Mouse (Mus musculus) olfactory bulb, adult 2 months (tissue): ENCODE measurements around the gene Dda1. TPM values are rescaled to one million over a fixed set of nuclear protein-coding genes. Genes with fewer than 3 reads are reported as not detected.
A peak's percentile ranks its signal among the peaks of the same experiment; 100 is the strongest.

Experiments used
- H3K27ac ChIP-seq: fragments of 200-500 bp; 2 replicates; pipeline ENCODE4 v1.5.1; 2012; ENCODE audit warnings: low read depth, low read length; ENCODE audit not compliant: insufficient read depth
- H3K4me1 ChIP-seq: fragments of 200-500 bp; 2 replicates; pipeline ENCODE4 v1.6.1; 2012; ENCODE audit warnings: low read length; ENCODE audit not compliant: control insufficient read depth, insufficient read depth
- H3K4me3 ChIP-seq: fragments of 200-500 bp; 2 replicates; pipeline ENCODE4 v1.5.1; 2012; ENCODE audit warnings: mild to moderate bottlenecking, low read depth, low read length, moderate library complexity; ENCODE audit not compliant: insufficient read depth
- CTCF ChIP-seq: fragments of 200-500 bp; IDR thresholded peaks from 2 replicates; pipeline ENCODE4 v1.5.1; 2012; ENCODE audit warnings: low read depth, mild to moderate bottlenecking, low read length, moderate library complexity; ENCODE audit not compliant: insufficient read depth
- POLR2A ChIP-seq: fragments of 200-500 bp; IDR thresholded peaks from 2 replicates; pipeline ENCODE4 v1.6.1; 2012; ENCODE audit warnings: mild to moderate bottlenecking, low read depth, low read length, moderate library complexity; ENCODE audit not compliant: insufficient read depth
- WGBS: fragments of 180-500 bp; shearing (Covaris S2); methylation state at CpG from one replicate; pipeline ENCODE4 v1.1.7; 2018; 5-methylcytosine and 5-hydroxymethylcytosine counted together
- polyA plus RNA-seq: library from polyadenylated mRNA; stranded (reverse); fragments of >200 nt; gene quantifications from 2 replicates; pipeline ENCODE4 v1.2.4, GENCODE M21; 2012; ENCODE audit warnings: low replicate concordance; ENCODE audit not compliant: missing spikeins, insufficient read depth, insufficient read length

Gene Dda1
- polyA plus RNA-seq, 1 experiment, result not detected

GRCm38 (mm10) chr8:71485142-71486135 lies 16.4 kb downstream of the Dda1 start, which contains the start of gene Ano8:
Gene Ano8 (minus strand): TSS chr8:71485963.
- WGBS, result 5% methylated on average over 56 of the region's 58 CpGs
- TF ChIP-seq CTCF (no peak), POLR2A (0 out of 2 replicates have a peak, but pooled peaks have one; percentile 17)

GRCm38 (mm10) chr8:71486136-71486529 lies 17.1 kb downstream of the Dda1 start:
- Histone ChIP-seq H3K4me1 (peaks cover 22% of the 10 kb centered on the region), H3K27ac (peak overlapping the region; percentile 20; the same call in 1 of the 2 replicates), H3K4me3 (peak overlapping the region; percentile 95)
- 5% methylated on average over 7 of the region's 7 CpGs for WGBS
- TF ChIP-seq POLR2A (no peak), CTCF (no peak)

More at GRCm38 (mm10) chr8:71485142-71486135, 16.4 kb downstream of the Dda1 start, which contains the start of gene Ano8:
- Histone ChIP-seq H3K4me3 (peak within 1 kb of the TSS; percentile 95), H3K4me1 (peaks cover 22% of the 10 kb centered on the region), H3K27ac (peak within 1 kb of the TSS; percentile 76)

DNA sequence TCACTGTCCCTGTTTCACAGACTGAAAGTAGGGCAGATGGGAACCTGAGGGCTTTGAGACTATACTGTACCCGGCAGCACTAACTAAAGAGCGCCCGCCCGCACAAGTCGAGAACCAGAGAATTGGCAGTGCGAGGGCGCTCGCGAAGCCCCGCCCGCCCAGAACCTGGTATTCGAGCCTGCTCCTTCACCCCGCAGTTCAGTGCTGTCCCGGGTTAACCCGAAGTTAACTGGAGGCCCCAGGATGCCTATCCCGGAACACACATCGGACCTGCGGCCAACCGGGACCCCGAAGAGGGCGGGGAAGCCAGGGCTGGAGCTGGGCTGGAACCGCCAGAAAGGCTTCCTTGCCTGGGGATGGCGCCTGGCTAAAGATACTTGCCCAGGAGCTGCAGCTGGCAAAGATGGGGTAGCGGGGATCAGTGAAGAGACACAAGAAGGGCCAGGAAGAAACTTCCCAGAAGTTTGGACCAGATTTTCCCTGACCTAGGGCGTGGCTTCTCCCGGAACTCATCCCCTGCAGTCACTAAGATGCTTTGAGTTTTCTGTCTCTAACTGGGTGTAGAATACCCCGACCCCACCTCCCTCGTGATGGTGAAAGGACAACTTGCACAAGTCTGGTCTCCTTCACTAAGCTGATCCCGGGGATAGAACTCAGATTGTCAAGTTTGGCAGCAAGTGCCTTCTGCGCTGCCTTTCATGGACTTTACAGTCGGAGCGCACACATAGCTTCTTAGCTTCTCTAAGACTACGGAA lies 18.9 kb downstream of the Dda1 start, which contains the start of gene Gtpbp3:
Gene Gtpbp3, plus strand, starts transcription at position 413 of the 755 bp plus-strand sequence.
- under 1% methylated on average over 33 of the region's 33 CpGs for WGBS
- TF ChIP-seq POLR2A, result no peak
- TF ChIP-seq CTCF, result no peak
- no peak within 1 kb of the TSS for H3K27ac ChIP-seq
- peak within 1 kb of the TSS; percentile 78 for H3K4me3 ChIP-seq
- peaks cover 22% of the 10 kb centered on the region for H3K4me1 ChIP-seq

DNA sequence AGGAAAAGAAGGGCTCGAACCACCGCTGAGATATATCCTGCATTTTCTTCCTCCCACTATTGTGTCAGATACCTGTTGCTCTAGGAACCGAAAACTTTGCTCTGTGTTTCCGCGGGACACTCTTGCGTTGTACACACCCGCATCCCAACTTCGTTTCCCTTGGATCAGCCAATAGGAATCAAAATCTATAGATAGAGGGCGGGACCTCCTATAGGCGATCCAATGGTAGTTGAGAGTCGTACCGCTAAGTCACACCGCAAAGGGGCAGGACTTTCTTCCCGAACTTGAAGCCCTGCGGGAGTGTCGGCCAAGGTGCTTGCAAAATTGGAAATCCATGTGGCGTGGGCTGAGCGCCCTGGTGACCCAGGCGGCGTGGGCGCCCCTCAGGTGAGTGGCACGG lies 19.5 kb downstream of the Dda1 start:
- H3K4me3 ChIP-seq, result peak overlapping the region; percentile 78
- H3K4me1 ChIP-seq, result peaks cover 22% of the 10 kb centered on the region
- TF ChIP-seq CTCF (no peak), POLR2A (no peak)
- WGBS, result 0% methylated on average over 22 of the region's 22 CpGs
- H3K27ac ChIP-seq, result no peak overlapping the region

- no peak for TF ChIP-seq POLR2A
- TF ChIP-seq CTCF, result peak; percentile 86
- 9% methylated on average over 16 of the region's 16 CpGs for WGBS
- Histone ChIP-seq H3K27ac (no peak overlapping the region), H3K4me1 (peaks cover 28% of the 10 kb centered on the region), H3K4me3 (0 out of 2 replicates have a peak overlapping the region, but pooled peaks have one; percentile 9)
These were observed 26.0 kb downstream of the Dda1 start for GRCm38 (mm10) chr8:71495039-71495438.

GRCm38 (mm10) chr8:71495811-71496210 lies 26.8 kb downstream of the Dda1 start:
- H3K4me1 ChIP-seq, result peaks cover 28% of the 10 kb centered on the region
- 66% methylated on average over 5 of the region's 5 CpGs for WGBS
- TF ChIP-seq POLR2A (no peak), CTCF (no peak)
- H3K4me3 ChIP-seq, result no peak overlapping the region
- no peak overlapping the region for H3K27ac ChIP-seq

DNA sequence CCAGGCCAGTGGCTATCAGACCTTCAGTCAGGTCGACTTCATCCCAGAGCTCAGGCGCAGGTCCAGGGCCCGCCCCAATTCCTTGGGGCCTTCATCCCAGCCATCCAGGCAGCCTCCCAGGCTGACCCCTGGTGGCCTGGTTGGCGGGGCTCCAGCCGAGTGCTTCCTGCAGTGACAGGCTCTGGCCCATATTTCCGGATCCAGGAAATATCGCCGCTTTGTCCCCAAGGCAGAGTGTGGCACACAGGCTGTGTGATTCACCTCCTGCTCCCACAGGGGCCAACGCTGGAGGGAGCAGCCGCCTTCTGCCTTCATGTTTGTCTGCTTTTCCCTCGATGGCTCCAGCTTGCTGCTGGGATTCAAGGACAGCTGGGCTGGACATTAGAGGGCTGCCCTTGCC lies 27.5 kb downstream of the Dda1 start:
- H3K4me1 ChIP-seq, result peaks cover 28% of the 10 kb centered on the region
- WGBS, result 51% methylated on average over 11 of the region's 11 CpGs
- H3K4me3 ChIP-seq, result no peak overlapping the region
- no peak overlapping the region for H3K27ac ChIP-seq
- no peak for TF ChIP-seq POLR2A
- TF ChIP-seq CTCF, result no peak

DNA sequence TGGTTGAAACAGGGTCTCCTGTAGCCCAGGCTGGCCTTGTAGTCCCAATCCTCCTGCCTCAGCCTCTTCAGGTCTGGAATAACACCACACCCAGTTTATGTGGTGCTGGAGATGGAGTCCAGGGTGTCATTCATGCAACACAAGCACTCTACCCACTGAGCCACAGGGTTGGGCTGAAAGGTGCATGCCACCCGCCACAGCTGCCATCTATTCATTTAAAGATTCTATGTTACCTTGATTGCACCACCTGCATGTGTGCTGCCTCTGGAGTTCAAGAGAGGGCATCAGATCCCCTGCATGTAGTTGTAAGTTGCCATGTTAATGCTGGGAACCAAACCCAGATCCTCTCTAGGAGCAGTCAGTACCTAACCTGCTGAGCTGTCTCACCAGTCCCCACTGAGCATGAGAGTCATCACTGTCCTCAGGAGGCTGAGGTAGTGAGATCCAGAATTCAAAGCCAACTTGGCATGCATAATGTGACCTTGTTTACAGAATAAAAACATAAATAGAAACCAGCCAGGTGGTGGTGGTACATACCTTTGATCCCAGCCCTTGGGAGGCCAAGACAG lies 28.2 kb downstream of the Dda1 start:
- TF ChIP-seq CTCF (no peak), POLR2A (no peak)
- WGBS, result 97% methylated on average over 1 of the region's 1 CpGs
- Histone ChIP-seq H3K27ac (no peak overlapping the region), H3K4me3 (no peak overlapping the region), H3K4me1 (peaks cover 28% of the 10 kb centered on the region)
